Mouse (Mus musculus) ES-E14 (cell line): ENCODE data around the gene Hic2. TPM values are rescaled to one million over a fixed set of nuclear protein-coding genes. Genes with fewer than 3 reads are reported as not detected.

Experiments used
- DNase-seq: peaks from one replicate; pipeline ENCODE4 v3.0.0-alpha.2; 2013; ENCODE audit warnings: low read depth, low spot score
- H3K27ac ChIP-seq: 2 replicates; pipeline ENCODE4 v1.5.1; 2012; ENCODE audit warnings: low read depth, mild to moderate bottlenecking, low read length, moderate library complexity, mixed read lengths; ENCODE audit not compliant: poor library complexity, insufficient read depth, severe bottlenecking
- H3K36me3 ChIP-seq: 2 replicates; pipeline ENCODE4 v1.6.1; 2012; ENCODE audit warnings: mild to moderate bottlenecking, low read length, moderate library complexity, mixed read lengths; ENCODE audit not compliant: control insufficient read depth, poor library complexity, insufficient read depth, severe bottlenecking
- H3K4me1 ChIP-seq, 2 experiments: fragments of 150-350 bp in 1 of 2; sonication (generic) in 1 of 2; 2 replicates each; pipeline ENCODE4 v1.6.1; 2012; ENCODE audit warnings: low read length in 2 of 2, mild to moderate bottlenecking in 1 of 2, mixed read lengths in 1 of 2; ENCODE audit not compliant: control insufficient read depth in 2 of 2, insufficient read depth in 2 of 2, poor library complexity in 1 of 2
- H3K4me3 ChIP-seq, 2 experiments: fragments of 150-350 bp in 1 of 2; sonication (generic) in 1 of 2; 2 replicates each; pipeline ENCODE4 v1.5.1; 2012; ENCODE audit warnings: low read length in 2 of 2, low read depth in 1 of 2, mild to moderate bottlenecking in 1 of 2, mixed read lengths in 1 of 2; ENCODE audit not compliant: insufficient read depth in 1 of 2, poor library complexity in 1 of 2, severe bottlenecking in 1 of 2
- H3K9ac ChIP-seq: 2 replicates; pipeline ENCODE4 v1.6.1; 2012; ENCODE audit warnings: low read depth, mild to moderate bottlenecking, low read length, mixed read lengths; ENCODE audit not compliant: poor library complexity, insufficient read depth, severe bottlenecking
- H3K9me3 ChIP-seq: fragments of 150-350 bp; sonication (generic); 2 replicates; pipeline ENCODE4 v1.6.1; 2012; ENCODE audit warnings: low read depth, mild to moderate bottlenecking, low read length; ENCODE audit not compliant: control insufficient read depth, insufficient read depth
- CHD2 ChIP-seq: IDR thresholded peaks from 2 replicates; pipeline ENCODE4 v1.6.1; 2014; ENCODE audit warnings: mild to moderate bottlenecking, low read depth, low read length, inconsistent platforms
- HCFC1 ChIP-seq: IDR thresholded peaks from 2 replicates; pipeline ENCODE4 v1.6.1; 2012; ENCODE audit warnings: low read length, inconsistent platforms, borderline replicate concordance; ENCODE audit not compliant: insufficient read depth
- MAFK ChIP-seq: IDR thresholded peaks from 2 replicates; pipeline ENCODE4 v1.6.1; 2014; ENCODE audit warnings: mild to moderate bottlenecking, low read depth, low read length, inconsistent platforms; ENCODE audit not compliant: insufficient read depth
- ZC3H11A ChIP-seq: IDR thresholded peaks from 2 replicates; pipeline ENCODE4 v1.6.1; 2012; ENCODE audit warnings: low read depth, mild to moderate bottlenecking, inconsistent platforms, low read length, borderline replicate concordance
- ZNF384 ChIP-seq: IDR thresholded peaks from 2 replicates; pipeline ENCODE4 v1.6.1; 2012; ENCODE audit warnings: low read depth, low read length, inconsistent platforms
- in situ Hi-C, 2 experiments: fragments of 600-800 bp; cut with MboI; formaldehyde crosslinking; loops; one replicate each; pipeline ENCODE4 v1.15.1; 2025; ENCODE audit warnings: low sequenced_read_pairs in 2 of 2, inconsistent platforms in 1 of 2; ENCODE audit not compliant: unreplicated experiment in 2 of 2
- total RNA-seq: library from RNA; depleted of rRNA; stranded (reverse); fragments of 300-350 nt; gene quantifications from 2 replicates; pipeline ENCODE4 v1.2.3, GENCODE M21; 2012

Gene Hic2
- total RNA-seq, 1 experiment: 35.9 TPM

DNA sequence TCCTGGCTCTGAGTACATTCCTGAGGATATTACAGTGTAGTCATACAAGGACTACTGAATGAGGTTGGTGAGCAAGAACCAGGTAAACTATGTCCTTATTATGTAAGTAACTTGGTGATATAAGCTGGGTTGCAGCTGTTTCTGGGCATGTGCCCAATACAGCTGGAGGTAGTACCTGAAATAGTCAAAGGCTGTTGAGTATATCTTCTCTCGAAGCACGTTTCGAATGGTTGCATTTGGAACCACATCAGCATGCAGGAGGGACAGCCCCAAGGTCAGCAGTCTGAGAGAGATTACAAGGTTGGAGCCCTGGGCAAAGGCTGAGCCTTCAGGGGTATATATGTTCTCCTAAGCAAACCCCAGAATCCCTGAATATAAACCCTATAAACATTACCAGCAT is 67.4 kb downstream of the Hic2 start:
- no peak overlapping the region for H3K4me3 ChIP-seq
- H3K4me1 ChIP-seq: no peaks in the 10 kb centered on the region
- TF ChIP-seq ZNF384: no peak
- no peak for TF ChIP-seq ZC3H11A
- TF ChIP-seq CHD2: no peak
- no peak for TF ChIP-seq HCFC1
- TF ChIP-seq MAFK: no peak
- no peak overlapping the region for H3K27ac ChIP-seq
- no peak overlapping the region for H3K9ac ChIP-seq
- no peaks in the 10 kb centered on the region for H3K9me3 ChIP-seq
- no peak for DNase-seq
- in situ Hi-C loops: no loop called here
- peaks cover 18% of the 10 kb centered on the region; the same call in 1 of the 2 replicates for H3K36me3 ChIP-seq

DNA sequence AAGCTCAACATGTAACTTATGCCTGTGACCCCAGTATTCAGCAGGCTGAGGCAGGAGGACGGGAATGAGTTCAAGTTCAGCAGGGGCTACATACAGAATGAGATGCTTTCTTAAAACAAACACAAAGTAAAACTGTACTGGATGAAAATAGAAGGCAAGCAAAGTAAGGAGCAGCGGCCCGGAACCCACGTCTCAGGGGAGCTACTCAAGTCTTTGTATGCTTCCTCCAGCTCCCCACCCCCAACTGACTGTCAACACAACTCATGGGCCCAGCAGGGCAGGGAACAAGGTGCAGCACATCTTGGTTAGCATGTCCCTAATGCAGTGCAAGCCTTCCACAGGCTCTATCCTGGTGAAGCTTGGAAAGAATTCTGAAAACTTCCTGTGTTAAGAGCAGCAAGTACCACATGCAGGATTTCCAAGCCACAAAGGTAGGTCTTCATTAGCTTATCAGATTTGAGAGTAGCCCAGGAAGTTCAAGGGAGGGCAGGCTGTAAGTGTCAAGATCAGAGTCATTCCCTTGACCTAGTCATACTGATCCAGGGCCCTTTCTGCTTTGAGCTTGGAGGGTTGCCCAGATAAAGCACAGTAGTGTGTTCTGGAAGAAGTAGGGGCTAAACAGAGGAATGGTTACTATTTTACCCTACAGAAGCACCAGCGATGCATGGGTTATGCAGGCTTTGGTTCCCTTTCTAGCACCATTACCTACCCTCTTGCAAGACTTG is 70.3 kb downstream of the Hic2 start:
- Histone ChIP-seq H3K36me3 (peaks cover 18% of the 10 kb centered on the region), H3K27ac (no peak overlapping the region), H3K4me3 (no peak overlapping the region), H3K9me3 (no peaks in the 10 kb centered on the region), H3K9ac (no peak overlapping the region), H3K4me1 (no peaks in the 10 kb centered on the region)
- in situ Hi-C loops: no loop called here
- no peak for DNase-seq
- TF ChIP-seq ZNF384: no peak

- Histone ChIP-seq H3K27ac (no peak overlapping the region), H3K36me3 (peaks cover 23% of the 10 kb centered on the region), H3K4me1 (no peaks in the 10 kb centered on the region), H3K9ac (no peak overlapping the region), H3K9me3 (no peaks in the 10 kb centered on the region), H3K4me3 (no peak overlapping the region)
- in situ Hi-C loops: no loop called here
- no peak for DNase-seq
- TF ChIP-seq HCFC1: no peak
- no peak for TF ChIP-seq CHD2
- TF ChIP-seq ZNF384: no peak
- TF ChIP-seq MAFK: no peak
- no peak for TF ChIP-seq ZC3H11A
These were observed 74.1 kb downstream of the Hic2 start for GRCm38 (mm10) chr16:17307461-17307860.

- in situ Hi-C loops: no loop called here
- no peak for TF ChIP-seq ZC3H11A
- TF ChIP-seq MAFK: no peak
- no peak for TF ChIP-seq CHD2
- TF ChIP-seq HCFC1: no peak
- no peak for TF ChIP-seq ZNF384
- Histone ChIP-seq H3K4me1 (no peaks in the 10 kb centered on the region), H3K36me3 (peaks cover 18% of the 10 kb centered on the region), H3K27ac (no peak overlapping the region), H3K4me3 (no peak overlapping the region), H3K9me3 (no peaks in the 10 kb centered on the region), H3K9ac (no peak overlapping the region)
- DNase-seq: no peak
These were observed 75.7 kb downstream of the Hic2 start for GRCm38 (mm10) chr16:17309036-17309435.

DNA sequence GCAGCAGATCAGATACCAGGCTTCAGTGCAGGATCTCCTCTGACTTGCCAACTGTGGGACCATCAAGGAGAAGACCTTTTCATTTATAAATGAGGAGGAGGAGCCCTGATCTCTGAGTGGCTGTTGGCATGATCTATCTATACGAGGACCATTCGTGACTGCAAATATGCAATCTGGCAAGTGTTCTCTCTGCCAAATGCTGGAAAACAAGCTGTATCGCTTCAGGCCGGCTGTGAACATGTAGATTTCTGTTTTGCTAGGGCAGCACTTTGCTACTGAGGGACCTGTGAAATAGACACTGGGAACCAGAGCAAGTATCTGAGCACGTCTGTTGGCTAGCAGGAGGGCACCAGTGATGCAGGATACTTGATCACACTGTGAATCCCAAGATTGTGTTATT is 79.2 kb downstream of the Hic2 start:
- TF ChIP-seq ZC3H11A (no peak), HCFC1 (no peak), MAFK (no peak), ZNF384 (no peak), CHD2 (no peak)
- H3K9me3 ChIP-seq: no peaks in the 10 kb centered on the region
- DNase-seq: no peak
- H3K4me1 ChIP-seq: no peaks in the 10 kb centered on the region
- no peak overlapping the region for H3K9ac ChIP-seq
- in situ Hi-C loops: no loop called here
- H3K27ac ChIP-seq: no peak overlapping the region
- no peak overlapping the region for H3K4me3 ChIP-seq
- peaks cover 22% of the 10 kb centered on the region for H3K36me3 ChIP-seq
